Mouse (Mus musculus) spleen, adult 18-20 months (tissue): ENCODE results near the gene Rspo3.

ENCODE experiments used
- DNase-seq, 2 experiments: peaks; one replicate each; pipeline ENCODE4 v3.0.0; 2022; ENCODE audit warnings: mixed read lengths in 2 of 2

Gene Rspo3

DNA sequence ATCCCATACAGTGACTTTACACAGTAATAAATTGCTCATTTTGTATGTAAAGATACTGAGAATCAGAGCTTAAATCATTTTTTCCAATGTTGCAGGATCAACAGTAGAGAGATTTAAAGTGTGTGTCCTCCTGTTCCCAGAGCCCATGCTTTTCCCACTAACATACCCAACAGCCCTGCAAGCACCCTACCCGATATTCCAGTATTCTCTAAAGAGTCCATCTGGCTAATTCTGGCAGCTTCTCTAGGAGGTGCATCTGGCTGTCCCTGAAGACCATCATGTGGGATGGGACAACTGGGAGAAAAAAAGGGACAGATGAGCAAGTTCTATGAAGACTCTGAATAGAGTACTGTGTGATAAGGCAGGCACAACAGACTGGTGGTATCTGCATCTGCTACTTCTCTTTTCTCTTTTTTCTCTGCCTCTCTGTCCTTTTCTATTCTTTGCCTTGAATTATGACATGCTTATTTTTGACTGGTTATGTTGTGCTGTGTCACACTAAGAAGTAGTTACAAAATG is 102.7 kb downstream of the Rspo3 start:
- DNase-seq, result no peak

DNA sequence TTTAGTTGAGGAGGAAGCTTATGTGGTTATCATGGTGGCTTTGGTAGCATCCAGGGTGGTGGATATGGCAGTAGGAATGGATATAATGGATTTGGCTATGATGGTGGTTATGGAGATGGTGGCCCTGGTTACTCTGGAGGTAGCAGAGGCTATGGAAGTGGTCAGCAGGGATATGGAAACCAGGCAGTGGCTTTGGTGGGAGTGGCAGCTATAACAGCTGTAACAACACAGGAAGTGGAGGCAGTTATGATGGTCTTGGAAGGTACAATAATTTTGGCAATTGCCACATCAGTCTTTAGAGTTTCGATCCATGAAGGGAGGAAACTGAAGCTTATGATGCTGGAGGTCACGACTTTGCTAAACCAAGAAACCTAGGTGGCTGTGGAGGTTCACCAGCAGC is 109.0 kb downstream of the Rspo3 start:
- no peak for DNase-seq

DNA sequence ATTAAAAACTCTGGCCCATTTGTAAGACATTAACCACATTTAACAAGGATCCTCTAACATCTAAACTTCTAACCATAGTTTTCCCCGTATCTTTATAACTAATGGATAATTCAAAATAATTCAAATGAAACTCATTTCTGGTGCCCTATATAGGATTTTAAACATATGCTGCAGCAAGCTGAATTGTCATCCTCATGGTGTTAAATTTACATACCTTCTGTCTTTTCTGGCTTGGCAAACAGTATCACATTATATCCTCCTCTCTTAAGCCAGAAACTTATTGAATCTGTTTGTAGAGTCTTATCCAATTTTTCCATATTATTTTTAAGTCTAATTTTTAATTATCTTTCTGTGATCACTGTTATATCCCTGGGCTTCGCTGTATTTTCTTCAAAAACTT is 111.1 kb downstream of the Rspo3 start:
- no peak for DNase-seq

DNA sequence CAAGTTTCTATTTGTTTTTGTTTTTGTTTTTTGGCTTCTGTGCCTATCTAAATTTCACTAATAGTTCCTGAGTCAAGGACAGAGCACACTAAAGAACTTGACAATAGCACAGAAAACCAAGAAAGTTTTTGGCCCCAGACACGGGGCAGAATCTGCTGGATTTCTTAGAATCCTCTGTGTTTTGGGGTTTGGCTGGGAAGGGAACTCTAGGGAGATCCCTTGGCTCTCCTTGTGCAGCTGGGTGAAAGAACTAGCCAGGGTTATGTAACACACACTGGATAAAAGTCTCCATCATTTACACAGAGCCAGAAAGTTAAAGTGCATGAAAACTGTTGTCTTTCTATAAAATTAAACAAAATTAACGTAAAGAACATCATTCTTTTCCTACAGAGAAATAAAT is 121.3 kb downstream of the Rspo3 start:
- no peak for DNase-seq

DNA sequence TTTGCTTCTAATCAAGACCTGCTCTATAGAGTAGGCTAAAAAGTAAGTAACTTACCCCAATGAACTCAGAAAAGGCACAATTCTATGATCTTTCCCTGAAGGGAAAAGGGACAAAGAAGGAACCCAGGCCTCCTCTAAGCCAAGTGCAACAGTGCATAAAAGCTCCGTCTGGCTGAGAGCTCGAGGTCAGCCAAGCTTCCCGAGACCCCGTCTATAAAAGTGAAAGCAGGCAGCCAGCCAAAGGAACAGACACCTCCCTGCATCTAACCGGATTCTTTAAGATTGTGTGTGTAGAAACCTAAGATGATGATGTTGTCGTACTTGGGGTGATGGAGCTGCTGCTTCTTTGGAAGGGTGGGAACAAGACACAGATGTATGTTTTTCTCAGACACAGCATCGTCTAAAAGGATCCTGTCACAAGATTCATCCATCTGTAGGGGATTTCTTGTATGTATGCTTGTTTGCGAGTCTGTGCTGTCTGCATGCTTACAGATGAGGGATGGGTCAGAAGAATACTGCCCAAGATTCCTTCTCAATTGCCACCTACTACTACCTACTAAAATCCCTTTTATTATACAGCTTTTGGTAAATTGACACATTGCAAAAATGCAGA is 132.9 kb downstream of the Rspo3 start:
- no peak for DNase-seq
